Mouse (Mus musculus) forebrain, embryonic 10.5 days (tissue): ENCODE measurements around the gene Vmn1r19. TPM values are rescaled to one million over a fixed set of nuclear protein-coding genes. Genes with fewer than 3 reads are reported as not detected.
"Not testable (repeated sequence)": the region's sequence is repeated elsewhere in the genome, so short reads cannot be mapped to it uniquely, and the experiment has no call there.

Experiments used
- DNase-seq: peaks from one replicate; pipeline ENCODE4 v3.0.0-alpha.2; 2017; ENCODE audit warnings: low spot score; ENCODE audit errors: extremely low spot score
- H3K27ac ChIP-seq: fragments of 300-500 bp; sonication (generic); 2 replicates; pipeline ENCODE4 v1.5.1; 2016; ENCODE audit warnings: mild to moderate bottlenecking
- H3K27me3 ChIP-seq: fragments of 300-500 bp; sonication (generic); 2 replicates; pipeline ENCODE4 v1.6.1; 2016; ENCODE audit warnings: mild to moderate bottlenecking; ENCODE audit not compliant: poor library complexity, severe bottlenecking
- H3K36me3 ChIP-seq: fragments of 300-500 bp; sonication (generic); replicated peaks from 2 replicates; pipeline ENCODE4 v1.6.1; 2016; ENCODE audit warnings: mild to moderate bottlenecking, moderate library complexity
- H3K4me1 ChIP-seq: fragments of 300-500 bp; sonication (generic); 2 replicates; pipeline ENCODE4 v1.6.1; 2016
- H3K4me3 ChIP-seq: fragments of 300-500 bp; sonication (generic); 2 replicates; pipeline ENCODE4 v1.5.1; 2016; ENCODE audit warnings: mild to moderate bottlenecking, moderate library complexity
- H3K9me3 ChIP-seq: fragments of 300-500 bp; sonication (generic); 2 replicates; pipeline ENCODE4 v1.6.1; 2016; ENCODE audit warnings: mild to moderate bottlenecking, moderate library complexity
- WGBS: fragments of 180-500 bp; shearing (Covaris S2); methylation state at CpG from one replicate; pipeline ENCODE4 v1.1.7; 2016; 5-methylcytosine and 5-hydroxymethylcytosine counted together
- polyA plus RNA-seq: library from polyadenylated mRNA; unstranded; fragments of >200 nt; fragmentation: Nextera tagmentation; extraction: Ambion mirVana; gene quantifications from 2 replicates; pipeline ENCODE4 v1.2.1, GENCODE M21; 2016

Vmn1r19 gene
- polyA plus RNA-seq, result not detected in 2 replicates

- H3K36me3 ChIP-seq, H3K4me3 ChIP-seq, H3K27ac ChIP-seq: not testable (repeated sequence)
These were observed at the start of gene Vmn1r19 for GRCm38 (mm10) chr6:57403480-57403879. Gene Vmn1r19, plus strand, starts transcription at chr6:57403780.

GRCm38 (mm10) chr6:57356864-57357263, 46.7 kb upstream of the Vmn1r19 start:
- H3K4me3 ChIP-seq, result no peak overlapping the region
- H3K4me1 ChIP-seq, result no peaks in the 10 kb centered on the region
- no peaks in the 10 kb centered on the region for H3K36me3 ChIP-seq
- WGBS, result 84% methylated on average over 2 of the region's 2 CpGs
- H3K27me3 ChIP-seq, result no peaks in the 10 kb centered on the region
- no peaks in the 10 kb centered on the region; the same call in 1 of the 2 replicates for H3K9me3 ChIP-seq
- H3K27ac ChIP-seq, result no peak overlapping the region
- DNase-seq, result no peak

More at GRCm38 (mm10) chr6:57403480-57403879, at the start of gene Vmn1r19:
- H3K9me3 ChIP-seq, DNase-seq, H3K4me1 ChIP-seq, H3K27me3 ChIP-seq: not testable (repeated sequence)
- WGBS, result 72% methylated on average over 3 of the region's 3 CpGs

GRCm38 (mm10) chr6:57363627-57364026, 40.0 kb upstream of the Vmn1r19 start, which contains the start of gene Vmn1r17:
Gene Vmn1r17, minus strand, starts transcription at chr6:57363727.
- Histone ChIP-seq H3K9me3 (no peaks in the 10 kb centered on the region), H3K36me3 (no peaks in the 10 kb centered on the region), H3K4me1 (no peaks in the 10 kb centered on the region), H3K27ac (no peak within 1 kb of the TSS), H3K27me3 (no peaks in the 10 kb centered on the region), H3K4me3 (no peak within 1 kb of the TSS)
- DNase-seq, result no peak
- 92% methylated on average over 1 of the region's 1 CpGs for WGBS

GRCm38 (mm10) chr6:57365866-57366265, 37.7 kb upstream of the Vmn1r19 start:
- not testable (repeated sequence) for H3K4me1 ChIP-seq, H3K36me3 ChIP-seq, H3K27ac ChIP-seq, H3K4me3 ChIP-seq, H3K27me3 ChIP-seq, DNase-seq, H3K9me3 ChIP-seq
- WGBS, result 97% methylated on average over 1 of the region's 1 CpGs

- 94% methylated on average over 1 of the region's 1 CpGs for WGBS
- H3K9me3 ChIP-seq, result no peaks in the 10 kb centered on the region
- no peak for DNase-seq
- no peaks in the 10 kb centered on the region for H3K36me3 ChIP-seq
- H3K27ac ChIP-seq, result no peak overlapping the region
- H3K27me3 ChIP-seq, result no peaks in the 10 kb centered on the region
- no peaks in the 10 kb centered on the region for H3K4me1 ChIP-seq
- H3K4me3 ChIP-seq, result no peak overlapping the region
These were observed 36.1 kb upstream of the Vmn1r19 start for GRCm38 (mm10) chr6:57367496-57367895.

GRCm38 (mm10) chr6:57395683-57396082, 7.9 kb upstream of the Vmn1r19 start, which contains the start of gene Vmn1r18:
Gene Vmn1r18, minus strand, starts transcription at chr6:57395783.
- no peaks in the 10 kb centered on the region for H3K36me3 ChIP-seq
- no peak within 1 kb of the TSS for H3K27ac ChIP-seq
- no peaks in the 10 kb centered on the region for H3K4me1 ChIP-seq
- no peaks in the 10 kb centered on the region for H3K9me3 ChIP-seq
- H3K27me3 ChIP-seq, result no peaks in the 10 kb centered on the region
- no peak for DNase-seq
- no peak within 1 kb of the TSS for H3K4me3 ChIP-seq

GRCm38 (mm10) chr6:57428630-57429029, 25.1 kb downstream of the Vmn1r19 start, which contains the start of gene Vmn1r20:
Gene Vmn1r20, plus strand, starts transcription at chr6:57428930.
- H3K36me3 ChIP-seq, result no peaks in the 10 kb centered on the region
- no peak for DNase-seq
- H3K27me3 ChIP-seq, result no peaks in the 10 kb centered on the region
- no peaks in the 10 kb centered on the region for H3K9me3 ChIP-seq
- H3K4me3 ChIP-seq, result no peak within 1 kb of the TSS
- no peaks in the 10 kb centered on the region for H3K4me1 ChIP-seq
- 69% methylated on average over 1 of the region's 1 CpGs for WGBS
- no peak within 1 kb of the TSS for H3K27ac ChIP-seq

GRCm38 (mm10) chr6:57431196-57431595, 27.6 kb downstream of the Vmn1r19 start:
- no peaks in the 10 kb centered on the region for H3K4me1 ChIP-seq
- 92% methylated on average over 1 of the region's 1 CpGs for WGBS
- no peaks in the 10 kb centered on the region for H3K36me3 ChIP-seq
- H3K27ac ChIP-seq, result no peak overlapping the region
- H3K27me3 ChIP-seq, result no peaks in the 10 kb centered on the region
- no peaks in the 10 kb centered on the region for H3K9me3 ChIP-seq
- no peak for DNase-seq
- no peak overlapping the region for H3K4me3 ChIP-seq

Other genes with a start within 250 kb of the Vmn1r19 start
- not detected in 2 replicates for gene Vmn1r12, start 246.9 kb upstream of the Vmn1r19 start, polyA plus RNA-seq
- gene Vmn1r13, start 200.5 kb upstream of the Vmn1r19 start, polyA plus RNA-seq, result not detected in 2 replicates
- gene Vmn1r14, start 172.1 kb upstream of the Vmn1r19 start, polyA plus RNA-seq, result not detected in 2 replicates
- 0.07 TPM in 1 of 2 replicates, not detected in the other for gene Vmn1r15, start 145.8 kb upstream of the Vmn1r19 start, polyA plus RNA-seq
- gene Vmn1r16, start 74.3 kb upstream of the Vmn1r19 start, polyA plus RNA-seq, result not detected in 2 replicates
- gene Vmn1r17, start 40.1 kb upstream of the Vmn1r19 start, polyA plus RNA-seq, result not detected in 2 replicates
- not detected in 2 replicates for gene Vmn1r18, start 8.0 kb upstream of the Vmn1r19 start, polyA plus RNA-seq
- gene Vmn1r20, start 25.1 kb downstream of the Vmn1r19 start, polyA plus RNA-seq, result not detected in 2 replicates
- 4.1 TPM in 2 replicates for gene Ppm1k, start 131.7 kb downstream of the Vmn1r19 start, polyA plus RNA-seq
- 3.1 and 3.8 TPM in 2 replicates for gene Herc6, start 177.2 kb downstream of the Vmn1r19 start, polyA plus RNA-seq